Mouse (Mus musculus) gastrocnemius, postnatal 36 days (tissue): ENCODE results near the gene Angptl8. TPM values are rescaled to one million over a fixed set of nuclear protein-coding genes. Genes with fewer than 3 reads are reported as not detected.
"Not testable (repeated sequence)": the region's sequence is repeated elsewhere in the genome, so short reads cannot be mapped to it uniquely, and the experiment has no call there.

Experiments used
- DNase-seq, 2 experiments: peaks; one replicate each; pipeline ENCODE4 v3.0.0; 2022
- intact Hi-C: fragments of 180-260 bp; cut with DNase I; formaldehyde crosslinking; loops from one replicate; pipeline ENCODE4 v1.15.1; 2025
- total RNA-seq, 2 experiments: library from RNA; stranded (reverse); gene quantifications; 2 replicates each; pipeline ENCODE4 v1.2.3; 2021

Angptl8 gene
- total RNA-seq, 2 experiments from 2014 or later = not detected

DNA sequence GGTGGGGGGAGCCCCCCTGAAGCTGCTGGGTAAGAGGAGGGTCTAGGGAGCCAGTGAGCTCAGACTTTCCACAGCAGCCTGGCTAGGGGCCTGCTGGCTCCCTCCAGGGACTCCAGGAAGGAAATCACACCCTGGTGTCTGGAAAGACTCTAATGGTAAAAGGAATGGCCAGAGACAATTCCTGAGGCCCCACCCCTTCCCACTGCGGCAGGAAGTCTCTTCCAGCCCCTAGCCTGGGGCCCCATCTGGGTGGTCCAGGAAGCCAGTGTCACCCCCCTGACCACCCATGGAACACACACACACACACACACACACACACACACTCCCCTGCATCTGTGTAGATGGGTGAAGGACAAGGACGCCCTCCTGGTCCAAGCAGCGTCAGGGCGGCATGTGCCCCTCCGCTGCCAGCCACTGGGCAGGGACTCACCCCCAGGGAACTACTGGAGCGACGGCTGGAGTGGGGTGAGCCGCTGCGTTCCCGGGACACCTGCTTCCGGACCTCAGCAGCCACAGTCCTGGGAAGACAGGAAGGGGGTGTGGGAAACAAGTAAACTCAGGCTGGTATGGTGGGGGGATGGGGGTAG is 11.5 kb downstream of the Angptl8 start:
- peak; percentile 53 to 56 for DNase-seq
- intact Hi-C loops = no loop called here

DNA sequence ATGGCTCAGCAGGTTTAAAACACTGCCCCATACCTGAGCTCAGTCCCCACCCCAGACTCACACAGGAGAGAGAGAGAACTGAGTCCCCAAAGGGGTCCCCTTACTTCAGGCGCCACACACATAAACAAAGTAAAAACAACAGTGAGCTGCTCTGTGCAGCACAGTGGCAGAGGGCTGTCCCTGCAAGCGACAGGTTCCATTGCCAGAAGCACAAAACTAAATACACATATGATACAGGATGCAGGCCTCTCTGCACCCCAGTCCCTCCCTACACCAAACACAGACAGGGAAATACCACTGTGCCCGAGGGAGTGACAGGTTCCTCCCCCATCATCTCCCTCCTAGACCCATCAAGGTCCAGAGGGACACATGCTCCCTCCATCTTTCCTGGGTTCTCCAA is 12.1 kb downstream of the Angptl8 start:
- DNase-seq = no peak
- intact Hi-C loops = no loop called here

DNA sequence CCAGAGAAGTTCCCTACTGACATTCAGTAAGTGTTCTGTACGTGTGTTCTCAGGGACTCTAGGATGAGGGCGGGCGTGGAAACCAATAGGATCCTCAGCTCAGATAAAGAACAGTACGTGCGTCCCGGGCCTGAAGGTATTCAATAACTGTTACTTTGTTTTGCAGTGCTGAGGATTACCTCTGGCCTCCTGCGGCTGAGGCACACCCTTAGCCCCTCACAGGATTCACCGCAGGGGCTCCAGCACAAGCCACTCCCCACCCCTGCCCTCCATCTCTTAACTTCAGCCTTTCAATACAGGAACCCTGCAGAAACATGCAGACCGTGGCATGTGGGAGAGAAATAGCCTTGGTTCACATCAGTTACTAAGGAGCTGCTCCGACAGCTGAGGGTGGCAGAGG is 12.6 kb downstream of the Angptl8 start:
- intact Hi-C loops = no loop called here
- no peak for DNase-seq

DNA sequence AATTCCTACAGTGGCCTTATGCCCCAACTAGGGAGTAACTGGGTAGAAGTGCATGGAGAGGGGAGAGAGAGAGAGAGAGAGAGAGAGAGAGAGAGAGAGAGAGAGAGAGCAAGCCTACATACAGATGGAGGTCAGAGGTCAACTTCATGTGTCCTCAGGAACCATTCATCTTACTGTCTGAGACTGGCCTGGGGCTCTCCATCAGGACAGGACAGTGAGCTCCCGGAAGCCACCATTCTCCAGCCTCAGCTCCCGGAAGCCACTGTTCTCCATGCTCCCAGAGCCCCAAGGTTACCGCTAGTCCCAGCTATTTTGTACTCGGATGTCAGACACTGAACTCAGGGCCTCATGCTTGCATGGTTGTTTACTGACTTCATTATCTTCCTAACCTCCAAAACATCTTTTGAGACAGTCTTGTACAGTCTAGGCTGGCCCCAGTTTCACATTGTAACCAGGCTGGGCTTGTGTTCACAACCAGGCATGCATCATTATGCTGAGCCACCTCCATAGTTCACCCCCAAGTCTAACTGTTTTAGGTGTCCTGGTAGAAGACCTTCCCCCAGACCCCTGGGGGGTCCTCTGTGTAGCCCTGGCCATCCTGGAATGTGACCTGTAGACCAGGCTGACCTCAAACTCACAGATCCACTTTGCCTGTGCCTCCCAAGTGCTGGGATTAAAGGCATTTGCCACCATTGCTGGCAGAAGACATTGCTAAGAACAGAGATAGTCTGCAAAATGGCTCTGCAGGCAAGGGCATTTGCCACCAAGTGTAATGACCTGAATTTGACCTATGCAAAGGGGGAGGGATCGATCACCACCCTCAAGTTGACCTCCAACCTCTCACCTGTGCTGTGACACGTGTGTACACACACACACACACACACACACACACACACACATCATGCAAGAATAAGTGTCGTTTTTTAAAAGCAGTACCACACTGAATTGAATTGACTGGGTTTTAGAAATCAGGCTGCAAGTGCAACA is 14.7 kb downstream of the Angptl8 start:
- intact Hi-C loops = no loop called here

GRCm38 (mm10) chr9:21851084-21851483 is 15.8 kb downstream of the Angptl8 start:
- intact Hi-C loops = no loop called here
- no peak for DNase-seq

More for the DNA sequence above, 14.7 kb downstream of the Angptl8 start:
- DNase-seq = no peak

DNA sequence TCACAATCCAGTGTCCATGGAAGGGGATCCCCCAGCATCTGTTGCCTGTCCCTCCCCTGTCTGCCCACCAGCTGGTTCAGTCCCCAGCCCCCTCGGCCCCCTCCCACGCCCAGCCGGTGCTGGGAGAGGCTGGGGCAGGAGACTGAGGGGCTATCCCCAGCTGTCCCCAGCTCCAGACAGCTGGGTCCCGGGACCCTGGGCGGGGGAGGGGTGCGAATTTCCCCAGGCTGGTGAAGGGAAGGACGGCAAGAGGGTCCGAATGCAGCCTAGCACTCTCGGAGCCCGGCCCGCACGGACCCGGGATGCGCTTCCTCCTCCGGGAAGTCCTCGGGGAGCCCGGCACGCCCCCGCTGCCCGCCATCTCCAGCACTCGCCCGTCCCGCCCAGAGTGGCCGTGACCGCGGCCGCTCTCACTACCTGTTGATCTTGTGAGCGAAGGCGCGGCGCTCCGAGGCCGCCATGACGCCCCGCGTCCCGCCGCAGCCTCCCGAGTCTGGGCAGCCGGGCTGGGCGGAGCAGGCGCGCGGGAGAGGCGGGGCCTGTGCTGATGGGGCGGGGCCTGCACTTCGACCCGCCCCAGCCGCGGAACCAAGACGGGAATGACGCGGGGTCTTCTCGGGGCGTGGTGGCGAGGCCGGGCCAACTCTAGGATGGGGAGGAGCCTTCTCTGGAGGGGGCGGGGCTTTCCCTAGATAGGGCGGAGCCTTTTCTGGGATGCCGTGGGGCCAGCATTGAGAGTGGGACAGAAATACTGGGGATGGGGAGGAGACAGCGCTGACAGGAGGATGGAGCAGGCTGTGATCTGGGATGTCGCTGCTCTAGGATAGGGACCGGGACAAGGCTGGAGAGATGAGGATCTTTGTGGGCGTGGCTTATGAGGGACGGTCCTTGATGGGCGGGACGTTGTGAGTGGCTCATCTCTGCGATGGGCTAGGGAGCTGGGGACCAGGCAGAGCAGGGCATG is 17.1 kb downstream of the Angptl8 start, which contains the start of gene Dock6:
TSS of gene Dock6 (minus strand) at position 508 of the 964 bp plus-strand sequence.
- intact Hi-C loops = no loop called here

GRCm38 (mm10) chr9:21853961-21854360 is 18.7 kb downstream of the Angptl8 start:
- no peak for DNase-seq
- intact Hi-C loops = no loop called here

More for the DNA sequence above, 17.1 kb downstream of the Angptl8 start, which contains the start of gene Dock6:
- DNase-seq = peak; percentile 80 to 81

- intact Hi-C loops = no loop called here
- no peak for DNase-seq
Measured at GRCm38 (mm10) chr9:21854894-21855293, 19.6 kb downstream of the Angptl8 start.

GRCm38 (mm10) chr9:21857501-21857900 is 22.2 kb downstream of the Angptl8 start:
- intact Hi-C loops = no loop called here
- no peak for DNase-seq

DNA sequence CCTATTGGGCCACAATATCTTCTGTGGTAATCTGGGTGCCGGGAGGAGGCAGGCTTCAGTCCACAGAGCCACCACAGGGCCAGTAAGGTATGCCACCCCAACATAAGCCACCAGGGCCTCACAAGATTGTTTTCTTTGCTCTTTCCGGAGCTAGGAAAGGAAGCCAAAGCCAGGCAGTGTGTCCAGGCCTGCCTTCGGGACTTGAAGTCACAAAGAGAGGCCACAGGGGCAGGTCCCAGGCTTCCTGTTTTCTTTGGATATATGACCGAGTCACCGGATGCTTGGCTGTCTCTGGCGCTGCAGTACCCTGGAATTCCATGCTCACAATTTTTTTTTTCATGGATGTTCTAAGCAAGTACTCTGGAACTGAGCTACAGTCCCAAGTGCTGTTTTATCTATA is 22.8 kb downstream of the Angptl8 start:
- no peak for DNase-seq
- intact Hi-C loops = no loop called here

GRCm38 (mm10) chr9:21859606-21860005 is 24.3 kb downstream of the Angptl8 start:
- intact Hi-C loops = no loop called here
- DNase-seq = no peak

DNA sequence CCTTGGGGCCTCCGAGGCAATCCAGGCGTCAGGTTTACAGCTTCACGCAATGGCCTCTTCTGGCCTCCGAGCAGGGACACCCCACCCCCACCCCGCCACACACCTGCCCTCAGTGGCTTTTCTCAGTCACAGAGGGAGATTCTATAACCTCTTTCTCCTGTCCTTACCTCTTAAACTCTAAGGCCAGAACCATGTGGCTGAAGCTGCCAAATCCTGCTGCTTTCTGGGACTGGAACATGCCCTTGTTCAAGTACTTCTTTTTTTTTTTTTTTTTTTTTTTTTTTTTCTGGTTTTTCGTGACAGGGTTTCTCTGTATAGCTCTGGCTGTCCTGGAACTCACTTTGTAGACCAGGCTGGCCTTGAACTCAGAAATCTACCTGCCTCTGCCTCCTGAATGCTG is 25.0 kb downstream of the Angptl8 start:
- intact Hi-C loops, DNase-seq: not testable (repeated sequence)

DNA sequence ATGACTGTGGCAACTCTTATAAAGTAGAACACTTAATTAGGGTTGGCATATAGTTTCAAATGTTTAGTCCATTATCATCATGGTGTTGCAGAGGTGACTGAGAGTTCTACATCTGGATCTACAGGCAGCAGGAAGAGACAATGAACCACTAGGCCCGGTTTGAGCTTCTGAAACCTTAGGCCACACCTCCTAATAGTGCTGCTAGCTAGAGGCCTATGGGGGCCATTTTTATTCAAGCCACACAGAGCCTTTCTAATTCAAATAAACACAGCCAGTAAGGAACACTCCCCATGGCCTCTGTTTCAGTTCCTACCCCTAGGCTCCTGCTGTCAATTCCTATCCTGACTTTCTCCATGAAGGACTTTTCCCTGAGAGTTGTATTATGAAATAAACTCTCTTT is 26.9 kb downstream of the Angptl8 start:
- intact Hi-C loops = no loop called here
- no peak for DNase-seq

- intact Hi-C loops = no loop called here
- no peak for DNase-seq
Measured at GRCm38 (mm10) chr9:21865673-21866398, 30.5 kb downstream of the Angptl8 start.

DNA sequence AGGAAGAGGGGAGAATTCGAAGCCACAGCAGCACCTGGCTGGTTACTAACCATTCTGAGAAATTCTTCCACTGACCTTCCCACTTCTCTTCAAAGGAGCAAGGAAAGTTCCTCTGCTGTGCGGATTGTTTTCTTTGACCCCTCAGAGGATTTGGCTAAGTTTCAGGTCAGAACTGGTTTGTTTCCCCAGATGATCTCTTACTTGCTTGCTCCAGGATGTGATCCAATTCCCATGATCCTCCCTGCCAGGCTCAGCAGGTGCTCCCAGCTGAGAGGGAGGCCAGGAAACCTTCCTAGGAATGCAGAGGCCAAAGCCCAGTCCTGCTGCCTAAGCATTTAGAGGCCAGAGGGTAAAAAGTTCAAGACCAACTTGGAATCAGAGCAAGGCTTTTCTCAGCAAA is 31.3 kb downstream of the Angptl8 start:
- intact Hi-C loops = no loop called here
- DNase-seq = no peak

DNA sequence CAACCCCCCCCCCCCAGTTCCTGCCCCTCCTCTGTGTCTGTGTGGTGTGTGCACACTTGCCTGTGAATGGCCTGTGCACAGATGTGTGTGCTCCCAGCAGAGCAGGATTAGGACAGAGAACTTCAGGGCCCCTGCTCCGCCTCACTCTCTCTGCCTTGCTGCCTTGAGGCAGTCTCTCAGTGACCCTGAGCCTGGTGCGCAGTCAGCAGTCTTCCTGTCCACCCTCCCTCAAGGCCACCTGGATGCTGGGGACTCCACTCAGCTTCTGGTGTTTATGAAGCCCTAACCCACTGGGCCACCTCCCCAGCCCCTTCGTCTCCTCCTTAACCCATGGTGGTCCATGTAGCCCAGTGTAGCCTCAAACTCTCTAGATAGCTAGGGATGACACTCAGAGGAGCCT is 32.4 kb downstream of the Angptl8 start:
- intact Hi-C loops = no loop called here
- DNase-seq = no peak

- intact Hi-C loops = not testable (repeated sequence)
- peak in 1 of 2 experiments; percentile 68 for DNase-seq
Measured at GRCm38 (mm10) chr9:21869290-21869689, 34.0 kb downstream of the Angptl8 start.

GRCm38 (mm10) chr9:21870879-21871524 is 35.7 kb downstream of the Angptl8 start:
- DNase-seq = peak in 1 of 2 experiments; percentile 39
- intact Hi-C loops = loop anchor here (1.0 to 5.0 kb wide), 3 partner anchors 31 to 269 kb away; no protein-coding TSS in a partner anchor

GRCm38 (mm10) chr9:21872204-21872603 is 36.9 kb downstream of the Angptl8 start:
- no peak for DNase-seq
- intact Hi-C loops = loop anchor here (5.0 kb wide), 2 partner anchors 120 to 270 kb away; no protein-coding TSS in a partner anchor
